Mouse (Mus musculus): ENCODE results near the gene Prr12.
"Not testable (repeated sequence)": the region's sequence is repeated elsewhere in the genome, so short reads cannot be mapped to it uniquely, and the experiment has no call there.

Gene Prr12

DNA sequence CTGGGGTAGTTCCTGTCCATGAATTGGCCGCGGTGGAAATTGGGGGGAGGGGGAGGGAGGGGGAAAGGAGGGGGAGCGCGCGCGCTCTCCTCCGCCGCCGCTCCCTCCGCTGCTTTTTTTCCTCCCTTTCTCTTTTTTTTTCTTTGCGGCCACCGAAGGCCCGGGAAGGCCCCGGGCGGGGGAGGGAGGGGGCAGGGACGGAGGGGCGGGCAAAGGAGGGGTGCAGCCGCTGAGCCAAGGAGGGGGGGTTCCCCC lies at the start of gene Prr12:
Gene Prr12 (minus strand): TSS at position 20 of the 255 bp plus-strand sequence.
- no peak for DNase-seq (ENCODE audit: low spot score)

DNA sequence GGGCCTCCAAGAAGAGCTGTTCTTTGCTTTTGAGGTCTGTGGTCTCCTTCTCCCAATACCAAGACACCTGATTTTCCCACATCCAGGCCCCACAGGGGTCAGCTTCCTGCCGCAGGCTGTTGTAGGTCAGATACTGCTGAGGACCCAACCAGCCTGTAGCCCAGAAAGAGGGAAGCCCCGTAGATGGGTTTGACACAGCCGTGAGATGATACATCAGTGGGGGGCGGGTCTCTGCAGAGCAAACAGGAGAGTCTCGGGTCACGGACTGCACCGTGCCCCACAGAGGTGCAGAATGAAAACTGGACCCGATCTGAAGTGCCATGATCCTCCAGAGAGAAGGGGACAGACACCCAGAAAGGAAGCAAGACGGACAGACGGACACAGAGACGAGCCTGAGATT lies 49.8 kb upstream of the Prr12 start:
- DNase-seq (ENCODE audit: low spot score): no peak

DNA sequence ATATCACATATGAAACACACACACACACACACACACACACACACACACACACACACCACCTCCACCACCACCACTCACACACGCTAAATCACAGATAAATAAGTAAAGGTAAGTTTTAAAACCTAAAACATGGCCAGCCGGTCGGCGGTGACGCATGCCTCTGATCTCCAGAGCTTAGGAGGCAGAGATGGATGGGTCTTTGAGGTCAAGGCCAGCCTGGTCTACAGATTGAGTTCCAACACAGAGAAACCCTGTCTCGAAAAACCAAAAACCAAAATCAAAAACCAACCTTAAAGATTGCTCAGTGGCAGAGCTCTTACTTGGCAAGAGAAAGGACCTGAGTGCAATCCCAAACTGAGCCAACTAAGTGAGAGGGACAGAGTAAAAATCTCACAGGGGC lies 47.4 kb upstream of the Prr12 start:
- no peak for DNase-seq (ENCODE audit: low spot score)

DNA sequence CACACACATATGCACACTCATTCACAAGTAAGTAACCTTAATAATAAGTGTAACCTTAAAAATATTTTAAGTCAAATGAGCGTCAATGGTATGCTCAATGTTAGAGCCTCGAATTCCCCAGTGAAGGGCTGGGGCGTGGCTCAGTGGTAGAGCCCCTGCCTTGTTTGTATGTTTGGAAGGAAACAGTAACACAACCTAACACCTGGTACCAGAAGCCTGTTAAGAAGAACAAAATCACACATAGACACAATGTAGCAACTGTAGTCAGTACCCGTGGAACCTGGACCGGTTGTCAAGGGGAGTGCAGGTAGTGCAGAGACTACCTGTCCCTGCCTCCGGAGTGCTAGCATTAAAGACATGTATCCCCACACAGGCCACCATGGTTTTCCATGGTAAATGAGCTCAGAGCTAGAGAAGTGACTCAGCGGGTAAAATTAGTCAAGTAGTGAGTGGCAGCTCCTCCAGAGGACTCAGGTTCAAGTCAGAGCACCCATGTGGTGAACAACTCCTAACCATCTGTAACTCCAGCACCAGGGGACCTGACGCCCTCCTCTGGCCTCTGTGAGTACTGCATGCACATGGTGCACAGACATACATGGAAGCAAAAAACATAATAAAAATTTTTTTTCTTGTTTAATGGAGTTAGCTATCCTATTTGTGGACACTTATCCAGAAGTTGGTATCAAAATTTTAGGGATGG lies 46.0 kb upstream of the Prr12 start:
- no peak for DNase-seq (ENCODE audit: low spot score)

DNA sequence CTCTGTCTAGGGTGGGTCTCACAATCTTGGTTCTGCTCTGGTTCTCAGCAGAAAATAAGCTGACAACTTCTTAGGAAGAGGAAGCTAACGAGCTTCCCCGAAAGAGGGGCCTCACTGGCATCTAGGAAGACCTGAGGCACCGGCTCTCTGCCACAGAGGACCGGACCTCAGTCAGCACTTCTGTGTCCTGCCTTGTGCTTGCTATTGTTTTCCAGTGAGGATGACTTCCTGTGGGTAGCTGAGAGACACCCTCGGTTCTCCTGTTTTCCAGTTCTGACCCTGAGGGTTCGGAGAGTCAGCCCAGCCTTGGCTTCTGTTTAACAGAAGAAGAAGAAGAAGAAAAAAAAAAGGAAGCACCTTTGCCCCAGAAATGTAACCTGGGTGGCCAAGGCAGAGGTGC lies 44.8 kb upstream of the Prr12 start:
- DNase-seq (ENCODE audit: low spot score): no peak

DNA sequence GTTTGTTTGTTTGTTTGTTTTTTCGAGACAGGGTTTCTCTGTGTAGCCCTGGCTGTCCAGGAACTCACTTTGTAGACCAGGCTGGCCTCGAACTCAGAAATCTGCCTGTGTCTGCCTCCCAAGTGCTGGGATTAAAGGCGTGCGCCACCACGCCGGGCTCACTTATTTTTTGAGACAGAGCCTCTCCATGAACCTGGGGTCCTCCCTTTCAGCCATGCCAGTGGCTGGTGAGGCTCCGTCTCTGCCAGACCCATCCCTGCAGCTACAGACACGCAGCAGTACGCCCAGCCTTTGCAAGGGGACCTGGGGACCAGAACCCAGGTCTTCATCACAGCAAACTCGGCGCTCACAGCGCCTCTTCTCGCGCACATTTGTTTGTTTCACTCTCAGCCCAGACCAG lies 43.3 kb upstream of the Prr12 start:
- DNase-seq (ENCODE audit: low spot score): not testable (repeated sequence)

DNA sequence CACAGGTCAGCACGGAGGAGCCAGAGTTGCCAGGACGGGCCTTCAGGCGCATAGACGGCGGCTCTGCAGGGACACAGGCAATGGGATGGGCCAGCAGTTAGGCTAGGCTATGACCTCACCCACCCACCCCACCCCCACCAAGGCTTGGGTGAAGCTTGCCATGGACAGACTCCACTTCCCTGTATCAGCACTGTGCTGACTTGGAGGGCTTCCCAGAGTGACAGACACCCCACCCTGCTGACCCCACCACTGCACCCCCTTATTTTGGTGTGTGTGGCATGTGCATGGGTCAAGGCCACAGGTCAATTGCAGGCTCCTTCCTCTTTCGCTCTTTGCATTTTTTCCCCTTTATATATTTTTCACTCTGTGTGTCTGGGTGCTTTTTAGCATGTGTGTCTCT lies 42.7 kb upstream of the Prr12 start:
- no peak for DNase-seq (ENCODE audit: low spot score)

DNA sequence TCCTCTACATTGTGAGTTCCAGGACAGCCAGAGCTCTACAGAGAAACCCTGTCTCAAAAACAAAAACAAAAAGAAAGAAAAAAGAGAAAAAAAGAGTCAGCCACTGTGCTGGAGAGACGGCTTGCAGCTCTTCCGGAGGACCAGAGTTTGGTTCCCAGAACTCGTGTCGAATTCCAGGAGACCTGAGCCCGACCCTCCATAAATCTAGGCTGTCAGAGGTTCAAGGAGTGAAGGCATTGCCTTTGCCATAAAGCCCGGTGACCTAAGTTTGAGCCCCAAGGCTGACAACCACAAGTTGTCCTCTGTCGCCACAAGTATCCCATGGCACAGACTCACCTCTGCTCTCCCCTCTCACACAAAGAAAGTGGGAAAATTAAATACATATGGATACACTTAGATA lies 41.4 kb upstream of the Prr12 start:
- no peak for DNase-seq (ENCODE audit: low spot score)

DNA sequence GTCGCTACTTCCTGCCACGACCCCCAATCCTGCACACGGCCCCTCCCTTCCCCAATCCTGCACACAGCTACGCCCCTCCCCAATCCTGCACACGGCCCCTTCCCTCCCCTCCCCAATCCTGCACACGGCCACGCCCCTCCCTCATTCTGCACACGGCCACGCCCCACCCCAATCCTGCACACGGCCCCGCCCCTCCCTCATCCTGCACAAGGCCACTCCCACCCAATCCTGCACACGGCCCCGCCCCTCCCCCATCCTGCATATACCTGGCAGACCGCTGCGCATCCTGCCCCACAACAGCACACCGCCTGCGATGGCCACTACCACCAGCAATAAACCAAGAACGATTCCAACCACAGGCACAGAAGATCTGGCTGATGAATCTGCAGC lies 40.8 kb upstream of the Prr12 start:
- no peak for DNase-seq (ENCODE audit: low spot score)

DNA sequence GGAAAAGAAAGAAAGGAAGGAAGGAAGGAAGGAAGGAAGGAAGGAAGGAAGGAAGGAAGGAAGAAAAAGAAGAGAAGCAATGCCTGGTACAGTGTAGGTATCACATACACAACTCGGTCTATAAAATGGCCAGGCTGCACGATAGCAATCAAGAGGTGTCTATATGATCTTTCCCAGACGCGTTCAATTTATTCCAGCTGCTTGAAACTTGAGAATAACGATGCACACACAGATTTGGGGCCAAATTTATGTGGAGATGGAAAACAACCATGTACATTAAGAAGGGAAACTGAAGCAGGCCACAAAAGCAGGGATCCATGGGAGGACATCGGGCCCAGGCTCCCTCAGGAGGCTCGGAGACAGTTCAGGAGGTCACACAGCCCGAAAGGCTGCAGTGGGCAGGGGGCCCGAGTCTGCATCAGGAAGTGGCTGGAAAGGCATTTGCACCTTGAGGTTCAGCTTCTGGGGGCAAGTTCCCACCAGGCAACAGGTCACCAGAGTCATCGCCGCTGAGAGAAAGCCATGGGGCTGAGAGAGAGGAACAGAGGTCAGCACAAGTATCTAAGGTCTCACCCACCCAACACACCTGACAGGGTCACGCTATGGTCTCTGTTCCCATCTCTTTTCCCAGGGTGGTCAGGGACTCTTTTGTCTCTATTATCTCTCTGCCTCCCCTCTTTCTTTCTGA lies 40.3 kb upstream of the Prr12 start:
- no peak for DNase-seq (ENCODE audit: low spot score)

DNA sequence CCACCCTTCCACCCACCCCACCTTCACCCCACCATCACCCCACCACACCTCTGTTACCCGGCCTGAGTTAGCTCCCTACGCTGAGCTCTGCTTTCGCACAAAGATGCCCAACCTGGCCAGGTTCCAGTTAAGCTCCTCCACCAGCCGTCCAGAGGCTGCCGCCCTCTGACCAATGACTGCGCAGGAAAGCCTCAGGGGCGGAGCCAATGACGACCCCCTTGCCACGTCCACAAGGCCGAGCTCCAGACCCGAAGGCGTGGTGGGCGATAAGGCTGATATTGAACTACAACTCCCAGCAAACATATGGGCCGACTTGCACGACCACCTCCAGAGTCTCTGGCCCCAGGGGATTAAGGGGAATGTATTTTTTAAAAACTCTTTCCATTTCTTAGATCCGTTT lies 39.4 kb upstream of the Prr12 start, which contains the start of gene Rcn3:
Gene Rcn3 (minus strand): TSS at position 174 of the 400 bp plus-strand sequence.
- DNase-seq (ENCODE audit: low spot score): peak; percentile 92

DNA sequence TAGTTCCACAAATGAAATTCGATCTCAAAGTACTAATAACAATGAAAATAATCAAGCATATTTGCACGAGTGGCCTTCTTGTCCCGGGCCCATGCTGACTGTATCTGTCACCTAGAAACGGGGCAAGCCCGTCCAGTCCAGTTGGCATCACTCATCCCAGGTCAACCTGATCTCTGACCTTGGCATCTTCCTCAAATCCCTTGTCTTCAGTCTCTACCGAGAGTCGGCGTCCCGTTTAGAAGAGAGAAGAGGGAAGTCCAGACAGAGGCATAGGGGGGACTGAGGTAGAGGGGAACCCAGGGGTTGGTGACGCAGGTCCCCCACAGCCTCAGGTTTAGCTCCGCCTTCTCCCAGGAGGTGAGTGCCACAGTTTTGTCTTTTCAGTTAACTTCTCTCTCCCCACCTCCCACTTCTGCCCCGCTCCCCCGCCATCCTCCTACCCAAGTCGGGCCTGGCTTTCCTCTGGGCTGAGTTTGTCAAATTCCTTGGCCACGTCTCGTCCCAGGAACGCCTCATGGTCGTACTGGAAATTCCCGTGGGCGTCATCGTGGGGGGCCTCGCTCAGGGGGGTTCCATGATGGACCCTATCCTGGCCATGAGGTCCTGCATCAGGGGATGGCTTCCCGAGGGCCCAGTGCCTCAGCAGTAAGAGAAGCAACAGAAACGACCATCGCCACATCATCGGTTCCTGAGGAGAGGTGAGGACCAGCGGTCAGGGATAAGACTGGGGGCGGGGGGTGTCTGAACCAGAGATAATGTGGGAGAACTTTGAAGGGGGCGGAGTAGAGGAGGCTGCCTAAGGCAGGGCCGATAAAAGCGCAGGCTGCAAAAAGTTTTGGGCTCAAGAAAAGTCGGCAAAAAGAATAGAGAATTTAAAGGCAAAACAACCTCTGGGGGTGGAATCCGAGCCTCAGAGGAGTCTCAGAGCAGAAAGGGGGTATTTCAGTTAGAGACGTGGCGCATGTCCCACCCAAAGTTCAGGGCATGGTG lies 38.6 kb upstream of the Prr12 start:
- DNase-seq (ENCODE audit: low spot score): peak; percentile 20

DNA sequence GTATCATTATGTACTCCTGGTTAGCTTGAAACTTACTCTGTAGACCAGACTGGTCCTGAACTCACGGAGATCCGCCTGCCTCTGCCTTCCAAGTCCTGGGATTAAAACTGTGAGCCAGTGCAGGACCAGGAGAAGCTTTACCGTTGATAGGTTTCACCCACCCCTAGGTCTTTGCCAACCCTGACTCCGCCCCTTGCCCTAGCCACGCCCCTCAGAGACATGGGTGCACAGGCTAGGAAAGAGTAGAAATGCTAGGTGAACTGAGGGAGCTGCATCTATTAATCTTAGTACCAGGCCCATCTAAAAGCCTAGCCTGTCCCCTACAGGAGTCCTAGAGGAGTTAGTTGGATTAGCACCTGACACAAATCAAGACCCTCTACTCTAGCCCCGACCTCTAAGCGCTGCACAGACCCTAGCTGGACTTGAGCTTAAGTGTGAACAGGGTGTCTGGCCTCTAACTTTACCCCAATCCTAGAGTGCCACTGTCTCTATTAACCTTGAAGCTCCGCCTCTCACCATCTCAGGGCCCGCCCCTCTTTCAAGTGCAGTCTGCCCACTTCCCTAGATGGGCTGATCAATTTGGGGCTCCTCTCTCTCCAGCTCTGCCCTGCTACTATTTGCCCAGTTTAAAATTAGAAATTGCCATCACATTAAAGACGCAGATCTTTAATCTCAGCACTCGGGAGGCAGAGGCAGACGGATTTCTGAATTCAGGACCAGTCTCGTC lies 37.7 kb upstream of the Prr12 start:
- no peak for DNase-seq (ENCODE audit: low spot score)

DNA sequence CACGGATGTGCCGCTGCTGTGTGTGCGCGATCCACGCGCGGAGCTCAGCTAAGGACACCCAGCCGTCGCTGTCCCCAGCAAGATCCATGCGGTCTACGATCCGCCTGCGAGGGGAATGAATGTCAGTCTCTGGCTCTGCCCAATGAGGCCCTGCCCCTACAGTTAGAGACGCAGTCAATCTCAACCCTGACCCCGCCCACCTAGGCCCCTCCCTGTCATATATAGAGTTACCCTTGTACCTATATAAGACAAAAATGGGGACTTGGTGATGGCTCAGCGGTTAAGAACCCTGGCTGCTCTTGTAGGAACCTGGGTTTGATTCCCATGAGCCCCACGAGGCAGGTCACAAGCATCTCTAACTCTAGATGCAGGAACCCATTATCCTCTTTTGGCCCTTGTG lies 35.9 kb upstream of the Prr12 start:
- no peak for DNase-seq (ENCODE audit: low spot score)

DNA sequence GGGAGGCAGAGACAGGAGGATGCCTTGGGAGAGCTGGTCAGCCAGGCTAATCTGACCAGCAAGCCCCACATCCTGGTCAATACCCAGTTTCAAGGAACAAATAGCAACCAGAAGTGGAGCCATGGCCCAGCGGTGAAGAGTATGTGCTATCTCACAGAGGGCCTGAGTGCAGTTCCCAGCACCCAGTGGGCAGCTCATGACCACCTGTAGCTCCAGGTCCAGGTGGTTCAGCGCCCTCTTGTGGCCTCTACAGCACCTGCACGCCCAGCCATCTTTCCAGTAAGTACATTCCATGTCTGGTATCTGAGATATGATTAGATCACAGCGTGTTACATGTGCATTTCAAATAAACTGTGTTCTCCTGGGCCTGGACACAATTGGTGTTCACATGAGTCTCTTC lies 33.4 kb upstream of the Prr12 start:
- no peak for DNase-seq (ENCODE audit: low spot score)

DNA sequence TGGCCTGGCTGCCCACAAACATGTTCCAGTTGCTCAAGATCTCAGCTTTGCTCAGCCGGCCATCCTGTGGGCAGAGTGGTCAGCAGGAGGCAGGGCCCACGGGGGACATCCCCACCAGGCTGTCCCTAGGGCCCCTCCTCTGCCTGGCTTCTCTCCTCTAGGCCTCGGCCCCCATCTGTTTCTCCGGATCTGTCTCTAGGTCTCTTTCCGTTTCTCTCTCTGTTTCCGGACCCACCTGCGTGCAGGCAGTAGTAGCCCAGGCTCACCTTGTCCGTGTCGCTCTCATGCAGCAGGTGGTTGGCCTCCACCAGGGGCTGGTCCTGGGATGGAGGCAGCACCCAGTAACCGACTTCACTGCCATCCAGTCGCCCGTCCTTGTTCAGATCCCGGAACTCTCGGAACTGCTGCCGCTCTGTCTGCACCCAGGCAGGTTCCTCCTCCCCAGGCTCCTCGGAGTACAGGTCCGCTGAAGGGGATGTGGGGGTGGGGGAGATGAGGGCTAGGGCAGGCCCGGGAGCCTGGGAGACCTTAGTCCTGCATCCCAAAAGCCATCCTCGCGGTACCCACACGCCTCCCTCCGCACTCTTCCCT lies 30.7 kb upstream of the Prr12 start:
- DNase-seq (ENCODE audit: low spot score): no peak

DNA sequence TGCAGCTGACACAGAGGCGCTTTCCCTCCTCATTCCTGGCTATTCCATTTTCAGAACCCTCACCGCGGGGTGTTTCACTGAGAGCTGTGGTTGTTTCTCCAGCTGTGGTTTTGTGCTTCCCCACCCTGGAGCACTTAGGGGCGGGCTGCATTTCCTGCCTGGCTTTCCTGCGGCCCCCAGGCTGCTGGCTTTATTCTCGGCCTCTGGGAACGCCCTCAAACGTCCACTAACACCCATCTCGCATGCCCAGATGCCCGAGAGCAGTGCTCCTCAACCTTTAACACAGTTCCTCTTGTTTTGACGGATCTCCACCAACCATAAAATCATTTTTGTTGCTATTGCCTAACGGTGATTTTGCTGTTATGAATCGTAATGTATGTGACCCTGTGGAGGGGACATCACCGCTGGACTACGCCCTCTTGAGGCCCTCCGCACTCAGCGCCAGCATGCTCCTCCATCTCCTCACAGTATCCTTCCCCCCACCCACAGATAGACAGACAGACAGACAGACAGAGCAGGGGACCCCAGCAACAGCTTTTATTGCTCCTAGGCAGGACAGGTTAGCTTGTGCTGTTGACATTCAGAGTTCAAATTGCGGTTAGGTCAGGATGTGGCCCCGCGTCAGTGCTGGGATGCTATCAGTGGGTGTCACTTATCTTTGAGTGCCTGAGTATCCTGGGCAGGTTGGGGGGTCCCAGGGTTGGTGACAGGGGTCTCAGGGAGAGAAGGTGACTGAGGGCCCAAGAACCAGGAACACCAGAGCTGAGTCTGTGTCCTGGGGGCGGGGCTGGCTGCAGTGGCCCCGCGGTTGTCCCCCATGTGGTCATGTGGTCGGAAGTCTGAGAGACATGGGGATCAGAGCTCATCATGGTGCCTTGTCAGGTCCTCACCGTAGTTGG lies 30.0 kb upstream of the Prr12 start:
- no peak for DNase-seq (ENCODE audit: low spot score)

DNA sequence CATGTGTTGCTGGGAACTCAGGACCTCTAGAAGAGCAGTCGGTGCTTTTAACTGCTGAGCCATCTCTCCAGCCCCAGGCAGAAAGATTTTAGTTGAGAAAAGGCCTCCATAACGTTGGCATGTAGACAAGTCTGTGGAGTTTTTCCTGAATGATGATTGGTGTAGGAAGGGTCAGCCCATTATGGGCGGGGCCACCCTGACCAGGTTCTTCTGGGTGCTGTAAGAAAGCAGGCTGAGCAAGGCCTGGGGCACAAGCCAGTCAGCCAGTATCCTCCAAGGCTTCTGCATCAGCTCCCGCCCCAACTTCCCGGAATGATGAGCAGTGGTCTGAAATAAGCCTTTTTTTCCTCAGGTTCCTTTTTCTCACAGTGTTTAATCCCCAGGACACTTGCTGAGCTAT lies 28.3 kb upstream of the Prr12 start:
- no peak for DNase-seq (ENCODE audit: low spot score)

DNA sequence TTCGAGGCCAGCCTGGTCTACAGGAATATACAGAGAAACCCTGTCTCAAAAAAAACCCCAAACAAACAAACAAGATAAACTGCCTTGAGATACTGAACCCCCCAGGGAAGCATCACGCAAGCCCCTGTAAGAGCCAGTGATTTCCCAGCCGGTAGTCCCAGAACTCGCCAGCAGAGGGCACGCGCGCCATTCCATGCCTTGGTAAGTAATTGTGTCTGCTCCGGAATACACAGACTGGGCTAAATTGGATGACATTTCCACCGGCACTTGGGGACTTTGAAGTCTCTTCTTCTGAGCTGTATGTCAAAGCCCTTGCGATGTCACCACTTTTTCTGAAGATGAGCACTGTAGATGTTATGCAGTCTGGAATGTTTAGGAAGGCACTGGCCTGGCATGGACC lies 27.2 kb upstream of the Prr12 start:
- peak; percentile 97 for DNase-seq (ENCODE audit: low spot score)

DNA sequence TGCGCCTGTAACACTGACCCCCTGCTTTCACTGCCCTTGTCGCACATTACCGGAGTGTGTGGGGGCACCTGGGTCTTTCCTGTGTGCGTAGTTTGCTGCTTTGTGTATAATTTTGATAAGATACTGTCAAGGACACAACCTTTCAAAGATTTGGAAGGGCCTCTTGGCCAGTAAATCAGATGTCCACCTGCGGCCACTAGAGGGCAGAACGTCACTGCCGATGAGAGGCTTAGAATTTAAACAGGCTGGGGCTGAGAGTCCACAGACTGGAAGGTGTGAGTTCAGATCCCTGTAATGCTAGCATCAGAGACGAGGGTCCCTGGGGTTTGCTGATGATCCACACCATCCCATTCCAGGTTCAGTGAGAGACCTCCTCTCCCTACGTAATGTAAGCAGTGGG lies 25.8 kb upstream of the Prr12 start:
- peak; percentile 80 for DNase-seq (ENCODE audit: low spot score)

DNA sequence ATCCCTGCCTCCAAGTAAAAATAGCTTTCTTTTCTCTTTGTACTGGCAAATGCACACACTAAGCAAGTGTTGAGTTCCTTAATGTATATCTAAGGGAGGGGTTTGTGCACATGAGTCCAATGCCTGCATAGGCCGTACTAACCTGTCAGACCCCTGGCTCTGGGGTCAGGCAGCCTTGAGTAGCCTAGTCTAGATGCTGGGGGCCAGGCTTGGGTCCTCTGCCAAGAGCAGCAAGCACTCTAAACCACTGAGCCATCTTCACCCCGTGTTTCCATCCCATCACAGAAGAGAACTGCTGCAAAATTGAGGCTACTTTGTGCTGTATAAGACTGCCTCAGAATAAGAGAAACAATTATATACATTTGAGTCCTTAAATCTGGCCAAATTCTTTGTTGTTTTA lies 25.1 kb upstream of the Prr12 start:
- DNase-seq (ENCODE audit: low spot score): no peak

Data from retina, embryonic 14.5 days (tissue).